27 mouse cellular contexts compared by ENCODE assay signal in the genomic region with DNA sequence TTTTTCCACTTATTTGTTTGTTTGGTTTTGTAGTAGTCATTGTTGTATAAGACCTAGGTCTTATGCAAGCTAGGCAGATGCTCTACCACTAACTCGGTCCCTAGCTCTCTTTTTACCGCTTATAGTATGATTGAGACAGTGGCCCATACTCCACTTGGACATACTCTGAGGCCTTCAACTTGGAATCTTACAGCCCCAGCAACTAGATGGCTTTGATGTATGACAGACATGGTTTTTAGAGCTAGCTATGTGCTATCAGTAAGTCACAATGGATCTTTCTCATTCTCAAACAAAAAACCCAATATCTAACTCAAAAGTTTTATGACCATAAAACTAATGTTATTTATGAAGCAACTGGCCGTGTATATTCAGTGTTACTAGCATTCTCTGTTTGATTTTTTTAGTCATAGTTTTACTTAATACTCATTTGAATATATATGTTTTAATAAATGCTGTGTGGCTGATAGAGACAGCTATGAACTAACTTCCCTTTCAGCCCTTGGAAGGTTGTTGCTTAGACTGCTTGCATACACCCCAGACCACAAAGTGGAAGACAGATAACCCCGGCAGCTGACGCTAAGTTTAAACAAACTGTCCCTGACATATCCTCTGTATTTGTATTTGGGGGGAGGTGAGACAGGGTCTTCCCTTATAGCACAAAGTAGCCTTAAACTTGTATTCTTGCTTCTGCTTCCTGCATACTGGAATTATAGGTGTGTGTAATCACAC. TPM values are rescaled to one million over a fixed set of nuclear protein-coding genes. Genes with fewer than 3 reads are reported as not detected.
DNase-seq lines count a peak whose midpoint lies in the region; ATAC-seq and TF ChIP-seq lines count a peak whose summit lies in the region.
"Had no signal": no experiment of that assay in that cellular context is flagged by ENCODE, and none has a peak within 500 bp of the region (broad histone marks: within the 10 kb centered on the region; RNA-seq: fewer than 3 reads in every experiment).

No protein-coding gene starts in this region.

- peaks cover 11% of the 10 kb centered on the region for H3K4me1 ChIP-seq in heart, postnatal 0 days (ENCODE audit: control insufficient read depth, insufficient read depth)
- peaks cover 45% of the 10 kb centered on the region for H3K4me1 ChIP-seq in heart, embryonic 12.5 days (replicated peaks)
- peaks cover 25 to 58% of the 10 kb centered on the region in 2 experiments for H3K4me1 ChIP-seq in CH12.LX (ENCODE audit: control insufficient read depth in 1 of 2, insufficient read depth in 2 of 2)
- H3K4me1 ChIP-seq in MEL (ENCODE audit: control insufficient read depth in 1 of 2, insufficient read depth in 2 of 2, low read length in 2 of 2) = peaks cover 29 to 30% of the 10 kb centered on the region in 2 experiments
- peaks cover 45% of the 10 kb centered on the region for H3K4me1 ChIP-seq in liver, embryonic 13.5 days (replicated peaks)
- H3K4me1 ChIP-seq: embryonic facial prominence, embryonic 13.5 days; forebrain, embryonic 12.5 days; hindbrain, embryonic 15.5 days had no signal

- WGBS in heart, postnatal 0 days = 60% methylated on average over 5 of the region's 5 CpGs
- 56% methylated on average over 5 of the region's 5 CpGs for WGBS in heart, embryonic 12.5 days
- 37% methylated on average over 5 of the region's 5 CpGs for WGBS in liver, embryonic 13.5 days (ENCODE audit: insufficient replicate concordance)

- H3K4me3 ChIP-seq in heart, postnatal 0 days (ENCODE audit: low read depth, low read length) = no peak overlapping the region
- no peak overlapping the region for H3K4me3 ChIP-seq in heart, embryonic 12.5 days
- no peak overlapping the region for H3K4me3 ChIP-seq in CH12.LX (replicated peaks in 1 of 3; ENCODE audit: low read depth in 2 of 3, low read length in 2 of 3, poor library complexity in 1 of 3)
- H3K4me3 ChIP-seq in MEL (ENCODE audit: control insufficient read depth in 1 of 2, insufficient read depth in 1 of 2, low read depth in 2 of 2, low read length in 2 of 2) = no peak overlapping the region
- H3K4me3 ChIP-seq in liver, embryonic 13.5 days (replicated peaks) = no peak overlapping the region
- H3K4me3 ChIP-seq: embryonic facial prominence, embryonic 13.5 days; forebrain, embryonic 12.5 days; hindbrain, embryonic 15.5 days had no signal

- peaks cover 12% of the 10 kb centered on the region; the same call in 1 of the 2 replicates for H3K36me3 ChIP-seq in heart, postnatal 0 days (replicated peaks; ENCODE audit: control insufficient read depth, insufficient read depth, low read length)
- peaks cover 30% of the 10 kb centered on the region for H3K36me3 ChIP-seq in heart, embryonic 12.5 days
- H3K36me3 ChIP-seq in CH12.LX (replicated peaks in 1 of 2; ENCODE audit: control insufficient read depth in 1 of 2, insufficient read depth in 1 of 2, low read length in 1 of 2) = peaks cover 33 to 82% of the 10 kb centered on the region in 2 experiments
- H3K36me3 ChIP-seq in MEL (ENCODE audit: control insufficient read depth in 1 of 2, insufficient read depth in 2 of 2, low read length in 2 of 2) = peaks cover 9 to 47% of the 10 kb centered on the region in 2 experiments
- peaks cover 43% of the 10 kb centered on the region for H3K36me3 ChIP-seq in liver, embryonic 13.5 days

- TF ChIP-seq RAD21 in CH12.LX (IDR thresholded peaks at IDR 0.05; ENCODE audit: low read depth, low read length) (no peak), MEL (IDR thresholded peaks at IDR 0.05; ENCODE audit: low read depth, low read length) (no peak)

- in situ Hi-C loops in CH12.LX (cut with MboI; ENCODE audit: low pct_ligation_motif_present, low pct_unique_long_range_greater_than_20kb, low sequenced_read_pairs) = no loop called here

- H3K79me2 ChIP-seq in CH12.LX (replicated peaks; ENCODE audit: control insufficient read depth, extremely low read depth, insufficient read depth, poor library complexity, severe bottlenecking) (peaks cover 41% of the 10 kb centered on the region), MEL (ENCODE audit: control insufficient read depth, insufficient read depth, low read length, poor library complexity) (peaks cover 17% of the 10 kb centered on the region)

- TF ChIP-seq EP300 in heart, postnatal 0 days (IDR thresholded peaks at IDR 0.05; ENCODE audit: low read depth) = no peak
- TF ChIP-seq EP300 in CH12.LX (IDR thresholded peaks at IDR 0.05; ENCODE audit: low read length) = no peak
- peak; percentile 56 to 73 for TF ChIP-seq EP300 in MEL (IDR thresholded peaks at IDR 0.05; ENCODE audit: low read depth in 1 of 2, low read length in 2 of 2)

- ATAC-seq in heart, postnatal 0 days (ENCODE audit: insufficient read depth, low read depth) = no peak
- no peak for ATAC-seq in heart, embryonic 12.5 days (ENCODE audit: insufficient number of reproducible peaks, low FRiP score)
- ATAC-seq in liver, embryonic 13.5 days (ENCODE audit: low read depth) = no peak
- ATAC-seq: forebrain, embryonic 16.5 days; intestine, postnatal 0 days; Patski had no signal

- TF ChIP-seq POLR2A in CH12.LX (IDR thresholded peaks at IDR 0.05; ENCODE audit: low read depth, low read length) (no peak), MEL (IDR thresholded peaks at IDR 0.05; ENCODE audit: control insufficient read depth in 1 of 2, insufficient read depth in 1 of 2, low read depth in 1 of 2, low read length in 2 of 2, poor library complexity in 1 of 2) (no peak; a peak in 1 of 4 replicates)

- no peaks in the 10 kb centered on the region for H3K27me3 ChIP-seq in heart, postnatal 0 days (ENCODE audit: control insufficient read depth, insufficient read depth, low read length)
- H3K27me3 ChIP-seq in heart, embryonic 12.5 days (replicated peaks) = no peaks in the 10 kb centered on the region
- H3K27me3 ChIP-seq in CH12.LX (replicated peaks) = no peaks in the 10 kb centered on the region
- no peaks in the 10 kb centered on the region for H3K27me3 ChIP-seq in MEL (ENCODE audit: control insufficient read depth in 1 of 2, insufficient read depth in 2 of 2, low read length in 2 of 2)
- H3K27me3 ChIP-seq in liver, embryonic 13.5 days = no peaks in the 10 kb centered on the region
- H3K27me3 ChIP-seq: embryonic facial prominence, embryonic 13.5 days; forebrain, embryonic 12.5 days; hindbrain, embryonic 15.5 days; Patski had no signal

- no peak for DNase-seq in heart, postnatal 0 days (ENCODE audit: low spot score)
- no peak for DNase-seq in CH12.LX (ENCODE audit: extremely low read depth)
- peak; percentile 91 for DNase-seq in MEL (ENCODE audit: low read depth, low spot score)
- no peak for DNase-seq in liver, embryonic 13.5 days
- DNase-seq in testis, postnatal 10 days (ENCODE audit: low spot score) = no peak
- no peak for DNase-seq in adipocyte (ENCODE audit: low spot score)
- DNase-seq in adrenal gland, adult 2 months = no peak
- DNase-seq: adrenal gland, adult 8-10 months; adrenal gland, postnatal 36 days; cerebellum, adult 11 months; cerebellum, adult 9-10 months; cerebellum, postnatal 25 days; gastrocnemius, postnatal 10 days had no signal

- dilution Hi-C loops in CH12.LX (cut with MboI; ENCODE audit: extremely low pct_ligation_motif_present, extremely low pct_unique_long_range_greater_than_20kb, low sequenced_read_pairs) = no loop called here

- H3K4me2 ChIP-seq in heart, postnatal 0 days (ENCODE audit: low read depth, low read length) = no peak overlapping the region
- H3K4me2 ChIP-seq in heart, embryonic 12.5 days = no peak overlapping the region
- H3K4me2 ChIP-seq in CH12.LX (ENCODE audit: insufficient read depth, low read depth, poor library complexity, severe bottlenecking) = no peak overlapping the region
- no peak overlapping the region for H3K4me2 ChIP-seq in liver, embryonic 13.5 days
- H3K4me2 ChIP-seq: embryonic facial prominence, embryonic 13.5 days; forebrain, embryonic 12.5 days; heart, embryonic 11.5 days; hindbrain, embryonic 15.5 days had no signal

- H3K27ac ChIP-seq in heart, postnatal 0 days (ENCODE audit: low read depth) = peak overlapping the region; percentile 43; the same call in 1 of the 2 replicates
- H3K27ac ChIP-seq in heart, embryonic 12.5 days (ENCODE audit: poor library complexity, severe bottlenecking) = no peak overlapping the region
- H3K27ac ChIP-seq in CH12.LX (ENCODE audit: insufficient read depth, low read depth) (no peak overlapping the region), MEL (ENCODE audit: control insufficient read depth, low read depth, low read length) (peak overlapping the region; percentile 71)
- peak overlapping the region; percentile 37; the same call in 1 of the 2 replicates for H3K27ac ChIP-seq in liver, embryonic 13.5 days
- H3K27ac ChIP-seq: embryonic facial prominence, embryonic 13.5 days; forebrain, embryonic 12.5 days; hindbrain, embryonic 15.5 days had no signal

- H3K9ac ChIP-seq in heart, postnatal 0 days (replicated peaks; ENCODE audit: low read depth, low read length) = no peak overlapping the region
- no peak overlapping the region for H3K9ac ChIP-seq in heart, embryonic 12.5 days
- H3K9ac ChIP-seq in CH12.LX (ENCODE audit: insufficient read depth, low read depth) (no peak overlapping the region), MEL (ENCODE audit: control insufficient read depth, low read depth, low read length, poor library complexity, severe bottlenecking) (peak overlapping the region; percentile 42; the same call in 1 of the 2 replicates)
- H3K9ac ChIP-seq in liver, embryonic 13.5 days = no peak overlapping the region
- H3K9ac ChIP-seq: embryonic facial prominence, embryonic 13.5 days; forebrain, embryonic 12.5 days; hindbrain, embryonic 15.5 days had no signal

- no peak for TF ChIP-seq CTCF in heart, postnatal 0 days (IDR thresholded peaks at IDR 0.05; ENCODE audit: low read depth)
- TF ChIP-seq CTCF in CH12.LX (conservative IDR thresholded peaks at IDR 0.05 in 1 of 2, IDR thresholded peaks at IDR 0.05 in 1 of 2; ENCODE audit: low read depth in 2 of 2, low read length in 2 of 2) (no peak), MEL (IDR thresholded peaks at IDR 0.05 in 2 of 3, conservative IDR thresholded peaks at IDR 0.05 in 1 of 3; ENCODE audit: control insufficient read depth in 1 of 3, insufficient read depth in 1 of 3, low read depth in 2 of 3, low read length in 3 of 3, poor library complexity in 1 of 3, severe bottlenecking in 1 of 3) (no peak)

- no peaks in the 10 kb centered on the region for H3K9me3 ChIP-seq in heart, postnatal 0 days (replicated peaks; ENCODE audit: control insufficient read depth, low read length)
- H3K9me3 ChIP-seq in heart, embryonic 12.5 days (replicated peaks) = no peaks in the 10 kb centered on the region
- H3K9me3 ChIP-seq in CH12.LX (replicated peaks; ENCODE audit: low read length) = peaks cover 2% of the 10 kb centered on the region
- H3K9me3 ChIP-seq in MEL (replicated peaks; ENCODE audit: insufficient read depth, low read length) = no peaks in the 10 kb centered on the region
- no peaks in the 10 kb centered on the region for H3K9me3 ChIP-seq in liver, embryonic 13.5 days (replicated peaks)
- H3K9me3 ChIP-seq: embryonic facial prominence, embryonic 13.5 days; forebrain, embryonic 12.5 days; G1E; hindbrain, embryonic 15.5 days had no signal

RNA-seq across cellular contexts. Expression of a gene that starts 7.5 kb away (rescaled TPM):
- not detected in 2 replicates for total RNA-seq in heart, postnatal 0 days (2014; rRNA removed; ENCODE audit: low replicate concordance)
- polyA plus RNA-seq in heart, postnatal 0 days (2015; fragmentation: Nextera tagmentation; extraction: Ambion mirVana) = 5.1 and 6.2 TPM in 2 replicates
- 2.5 and 3.8 TPM in 2 replicates for polyA plus RNA-seq in heart, embryonic 12.5 days (2016; fragmentation: Nextera tagmentation; extraction: Ambion mirVana)
- 0.42 TPM in 1 of 2 replicates, not detected in the other for total RNA-seq in CH12.LX (2012; rRNA removed)
- not detected in 2 replicates for total RNA-seq in CH12.LX (2014; rRNA removed)
- 0.87 TPM in 1 of 2 replicates, not detected in the other for polyA plus RNA-seq in CH12.LX (2012; ENCODE audit: insufficient read length, low read depth)
- total RNA-seq in MEL (2012; rRNA removed) = not detected in 2 replicates
- polyA plus RNA-seq in MEL (2012; ENCODE audit: insufficient read depth in 1 of 2, insufficient read length in 2 of 2, low read depth in 1 of 2, low replicate concordance in 2 of 2, missing spikeins in 1 of 2) = not detected
- not detected in 2 replicates for polyA plus RNA-seq in liver, embryonic 13.5 days (2015; fragmentation: Nextera tagmentation; extraction: Ambion mirVana)
- total RNA-seq in adrenal gland, adult 2 months (2021) = under 1 TPM in 1 of 2 experiments, not detected in 1; 0.93 TPM
- polyA plus RNA-seq in adrenal gland, adult 2 months (2012; rRNA removed) = 4.4 TPM in 1 of 2 replicates, not detected in the other
- total RNA-seq: gastrocnemius, postnatal 10 days; heart, postnatal 25 days had no signal
- polyA plus RNA-seq: activated CD4-positive, CD25-positive, alpha-beta regulatory T cell, adult 4 months; embryonic facial prominence, embryonic 13.5 days; forebrain, embryonic 12.5 days; forebrain, embryonic 16.5 days; frontal cortex, adult 2 months; hindbrain, embryonic 11.5 days; hindbrain, embryonic 15.5 days; inflammation-experienced regulatory T-cells, adult 6 months; Patski had no signal

RNA-seq across cellular contexts. Expression of a gene that starts 7.6 kb away (rescaled TPM):
- total RNA-seq in heart, postnatal 0 days (2014; rRNA removed; ENCODE audit: low replicate concordance) = 84.7 and 177 TPM in 2 replicates
- polyA plus RNA-seq in heart, postnatal 0 days (2015; fragmentation: Nextera tagmentation; extraction: Ambion mirVana) = 579 and 627 TPM in 2 replicates
- polyA plus RNA-seq in heart, embryonic 12.5 days (2016; fragmentation: Nextera tagmentation; extraction: Ambion mirVana) = 301 and 307 TPM in 2 replicates
- 643 and 706 TPM in 2 replicates for total RNA-seq in CH12.LX (2012; rRNA removed)
- total RNA-seq in CH12.LX (2014; rRNA removed) = 410 and 438 TPM in 2 replicates
- 533 and 622 TPM in 2 replicates for polyA plus RNA-seq in CH12.LX (2012; ENCODE audit: insufficient read length, low read depth)
- 293 and 295 TPM in 2 replicates for total RNA-seq in MEL (2012; rRNA removed)
- polyA plus RNA-seq in MEL (2012; ENCODE audit: insufficient read depth in 1 of 2, insufficient read length in 2 of 2, low read depth in 1 of 2, low replicate concordance in 2 of 2, missing spikeins in 1 of 2) = 100 to 1,000 TPM in 1 of 2 experiments, not detected in 1; 269 TPM
- 331 and 350 TPM in 2 replicates for polyA plus RNA-seq in liver, embryonic 13.5 days (2015; fragmentation: Nextera tagmentation; extraction: Ambion mirVana)
- total RNA-seq in adrenal gland, adult 2 months (2021) = 100 to 1,000 TPM; 223 to 312 TPM
- polyA plus RNA-seq in adrenal gland, adult 2 months (2012; rRNA removed) = 34.7 and 43.0 TPM in 2 replicates

RNA-seq across cellular contexts. Expression of a gene that starts 7.7 kb away (rescaled TPM):
- 982 and 1,104 TPM in 2 replicates for total RNA-seq in heart, postnatal 0 days (2014; rRNA removed; ENCODE audit: low replicate concordance)
- 564 and 675 TPM in 2 replicates for polyA plus RNA-seq in heart, postnatal 0 days (2015; fragmentation: Nextera tagmentation; extraction: Ambion mirVana)
- polyA plus RNA-seq in heart, embryonic 12.5 days (2016; fragmentation: Nextera tagmentation; extraction: Ambion mirVana) = 308 and 330 TPM in 2 replicates
- total RNA-seq in CH12.LX (2012; rRNA removed) = 1.0 and 3.6 TPM in 2 replicates
- total RNA-seq in CH12.LX (2014; rRNA removed) = 0.17 and 0.30 TPM in 2 replicates
- 0.35 and 1.1 TPM in 2 replicates for polyA plus RNA-seq in CH12.LX (2012; ENCODE audit: insufficient read length, low read depth)
- 15.2 and 17.5 TPM in 2 replicates for total RNA-seq in MEL (2012; rRNA removed)
- polyA plus RNA-seq in MEL (2012; ENCODE audit: insufficient read depth in 1 of 2, insufficient read length in 2 of 2, low read depth in 1 of 2, low replicate concordance in 2 of 2, missing spikeins in 1 of 2) = 10 to 100 TPM in 1 of 2 experiments, not detected in 1; 45.4 TPM
- 22.3 and 24.2 TPM in 2 replicates for polyA plus RNA-seq in liver, embryonic 13.5 days (2015; fragmentation: Nextera tagmentation; extraction: Ambion mirVana)
- total RNA-seq in adrenal gland, adult 2 months (2021) = 1 to 10 TPM; 1.4 to 3.6 TPM
- 2.3 and 2.9 TPM in 2 replicates for polyA plus RNA-seq in adrenal gland, adult 2 months (2012; rRNA removed)

RNA-seq across cellular contexts. Expression of a gene that starts 12.4 kb away (rescaled TPM):
- not detected in 2 replicates for total RNA-seq in heart, postnatal 0 days (2014; rRNA removed; ENCODE audit: low replicate concordance)
- 0.10 and 0.15 TPM in 2 replicates for polyA plus RNA-seq in heart, postnatal 0 days (2015; fragmentation: Nextera tagmentation; extraction: Ambion mirVana)
- polyA plus RNA-seq in heart, embryonic 12.5 days (2016; fragmentation: Nextera tagmentation; extraction: Ambion mirVana) = 0.09 TPM in 1 of 2 replicates, not detected in the other
- total RNA-seq in CH12.LX (2012; rRNA removed) (3.9 TPM in 2 replicates), CH12.LX (2014; rRNA removed) (1.7 and 1.9 TPM in 2 replicates), MEL (2012; rRNA removed) (0.10 TPM in 1 of 2 replicates, not detected in the other)
- polyA plus RNA-seq in CH12.LX (2012; ENCODE audit: insufficient read length, low read depth) (2.0 and 2.9 TPM in 2 replicates), MEL (2012; ENCODE audit: insufficient read depth in 1 of 2, insufficient read length in 2 of 2, low read depth in 1 of 2, low replicate concordance in 2 of 2, missing spikeins in 1 of 2) (under 1 TPM in 1 of 2 experiments, not detected in 1; 0.03 TPM)
- polyA plus RNA-seq in liver, embryonic 13.5 days (2015; fragmentation: Nextera tagmentation; extraction: Ambion mirVana) = 0.05 TPM in 1 of 2 replicates, not detected in the other
- total RNA-seq in adrenal gland, adult 2 months (2021) = under 1 TPM; 0.37 to 0.97 TPM
- 0.04 TPM in 1 of 2 replicates, not detected in the other for polyA plus RNA-seq in adrenal gland, adult 2 months (2012; rRNA removed)
- total RNA-seq: heart, postnatal 25 days had no signal
- polyA plus RNA-seq: G1E had no signal

RNA-seq across cellular contexts. Expression of a gene that starts 59.7 kb away (rescaled TPM):
- total RNA-seq in heart, postnatal 0 days (2014; rRNA removed; ENCODE audit: low replicate concordance) = not detected in 2 replicates
- polyA plus RNA-seq in heart, postnatal 0 days (2015; fragmentation: Nextera tagmentation; extraction: Ambion mirVana) = not detected in 2 replicates
- polyA plus RNA-seq in heart, embryonic 12.5 days (2016; fragmentation: Nextera tagmentation; extraction: Ambion mirVana) = not detected in 2 replicates
- total RNA-seq in CH12.LX (2012; rRNA removed) = not detected in 2 replicates
- total RNA-seq in CH12.LX (2014; rRNA removed) = not detected in 2 replicates
- not detected in 2 replicates for polyA plus RNA-seq in CH12.LX (2012; ENCODE audit: insufficient read length, low read depth)
- not detected in 2 replicates for total RNA-seq in MEL (2012; rRNA removed)
- polyA plus RNA-seq in MEL (2012; ENCODE audit: insufficient read depth in 1 of 2, insufficient read length in 2 of 2, low read depth in 1 of 2, low replicate concordance in 2 of 2, missing spikeins in 1 of 2) = not detected
- 2.6 and 2.8 TPM in 2 replicates for polyA plus RNA-seq in liver, embryonic 13.5 days (2015; fragmentation: Nextera tagmentation; extraction: Ambion mirVana)
- under 1 TPM in 1 of 2 experiments, not detected in 1; 0.20 TPM for total RNA-seq in adrenal gland, adult 2 months (2021)
- not detected in 2 replicates for polyA plus RNA-seq in adrenal gland, adult 2 months (2012; rRNA removed)
- total RNA-seq: adrenal gland, postnatal 36 days; G1E; gastrocnemius, postnatal 10 days; heart, postnatal 25 days had no signal
- polyA plus RNA-seq: activated CD4-positive, CD25-positive, alpha-beta regulatory T cell, adult 4 months; embryonic facial prominence, embryonic 13.5 days; forebrain, embryonic 12.5 days; forebrain, embryonic 16.5 days; frontal cortex, adult 2 months; G1E; hindbrain, embryonic 11.5 days; hindbrain, embryonic 15.5 days; inflammation-experienced regulatory T-cells, adult 6 months had no signal

Comparison
In these comparisons a context has a peak if more than half of its experiments do, and no peak if none do; other contexts are left out.
1. H3K27ac ChIP-seq: peak in heart, postnatal 0 days (single experiment), MEL (single experiment) and liver, embryonic 13.5 days (single experiment); none in heart, embryonic 12.5 days (single experiment) and CH12.LX (single experiment).